Mouse (Mus musculus) olfactory bulb, adult 2 months (tissue): ENCODE measurements around the gene Otogl. TPM values are rescaled to one million over a fixed set of nuclear protein-coding genes. Genes with fewer than 3 reads are reported as not detected.

Experiments
- H3K27ac ChIP-seq: fragments of 200-500 bp; 2 replicates; pipeline ENCODE4 v1.5.1; 2012; ENCODE audit warnings: low read depth, low read length; ENCODE audit not compliant: insufficient read depth
- H3K4me1 ChIP-seq: fragments of 200-500 bp; 2 replicates; pipeline ENCODE4 v1.6.1; 2012; ENCODE audit warnings: low read length; ENCODE audit not compliant: control insufficient read depth, insufficient read depth
- H3K4me3 ChIP-seq: fragments of 200-500 bp; 2 replicates; pipeline ENCODE4 v1.5.1; 2012; ENCODE audit warnings: mild to moderate bottlenecking, low read depth, low read length, moderate library complexity; ENCODE audit not compliant: insufficient read depth
- CTCF ChIP-seq: fragments of 200-500 bp; IDR thresholded peaks from 2 replicates; pipeline ENCODE4 v1.5.1; 2012; ENCODE audit warnings: low read depth, mild to moderate bottlenecking, low read length, moderate library complexity; ENCODE audit not compliant: insufficient read depth
- POLR2A ChIP-seq: fragments of 200-500 bp; IDR thresholded peaks from 2 replicates; pipeline ENCODE4 v1.6.1; 2012; ENCODE audit warnings: mild to moderate bottlenecking, low read depth, low read length, moderate library complexity; ENCODE audit not compliant: insufficient read depth
- WGBS: fragments of 180-500 bp; shearing (Covaris S2); methylation state at CpG from one replicate; pipeline ENCODE4 v1.1.7; 2018; 5-methylcytosine and 5-hydroxymethylcytosine counted together
- polyA plus RNA-seq: library from polyadenylated mRNA; stranded (reverse); fragments of >200 nt; gene quantifications from 2 replicates; pipeline ENCODE4 v1.2.4, GENCODE M21; 2012; ENCODE audit warnings: low replicate concordance; ENCODE audit not compliant: missing spikeins, insufficient read depth, insufficient read length

Gene Otogl
- polyA plus RNA-seq, 1 experiment, result not detected

DNA sequence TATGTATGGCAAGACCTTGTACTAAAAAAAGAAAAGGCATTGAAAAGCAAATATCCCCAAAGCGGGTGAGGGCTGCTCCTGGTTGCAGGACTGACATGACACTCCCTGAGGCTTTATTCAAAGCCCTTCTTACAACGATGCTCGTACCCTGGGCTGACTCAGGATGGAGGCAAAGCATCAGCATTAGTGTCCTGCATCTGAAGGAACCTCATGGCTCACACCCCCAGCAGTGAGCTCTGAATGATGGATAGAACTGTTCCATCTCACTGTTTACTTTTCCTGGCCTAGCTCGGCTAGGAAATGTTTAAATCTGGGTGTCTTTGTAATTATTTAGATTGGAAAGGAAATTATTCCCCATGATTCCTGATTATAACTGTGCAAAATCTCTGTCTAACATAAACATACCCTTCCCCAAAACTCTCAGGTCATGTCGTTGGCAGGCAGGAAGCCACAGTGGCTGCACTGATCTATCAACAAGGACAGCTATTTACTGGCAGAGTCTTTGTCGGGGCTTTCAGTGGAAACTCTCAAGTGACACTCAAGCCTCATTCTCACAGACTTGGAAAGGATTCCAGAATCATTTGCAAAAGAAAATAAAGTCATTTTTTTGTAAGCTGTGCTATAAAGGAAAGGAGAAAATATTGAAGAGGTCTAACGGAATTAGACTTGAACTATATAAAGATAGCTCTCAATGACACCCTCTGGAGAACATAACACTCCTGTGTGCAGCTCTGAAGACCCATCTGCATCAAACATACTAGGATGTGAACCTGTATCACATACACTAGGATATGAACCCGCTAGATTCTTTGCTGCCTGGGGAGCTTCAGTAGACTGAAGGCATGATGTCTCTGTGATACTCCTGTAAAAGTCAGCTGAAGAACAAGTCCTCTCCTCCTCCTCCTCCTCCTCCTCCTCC is 17.0 kb downstream of the Otogl start:
- Histone ChIP-seq H3K4me3 (no peak overlapping the region), H3K4me1 (no peaks in the 10 kb centered on the region), H3K27ac (no peak overlapping the region)
- 59% methylated on average over 8 of the region's 8 CpGs for WGBS
- TF ChIP-seq POLR2A (no peak), CTCF (no peak)

DNA sequence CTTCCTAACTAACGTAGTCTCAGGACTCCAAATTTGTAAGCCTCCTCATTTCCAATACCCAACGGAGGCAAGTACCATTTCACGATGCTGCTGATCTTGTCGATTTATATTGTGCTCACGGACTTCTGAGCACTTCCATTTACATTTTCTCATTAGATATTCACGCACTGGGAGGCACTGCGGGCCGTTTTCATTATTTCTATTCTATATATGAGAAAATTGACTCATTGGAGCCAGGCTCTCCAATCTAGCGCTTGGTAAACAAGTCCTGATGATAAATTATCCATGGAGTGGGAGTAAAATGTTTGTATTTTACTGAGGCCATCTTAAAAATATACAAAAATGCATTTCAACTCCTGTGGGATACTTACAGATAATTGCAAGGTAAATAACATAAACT is 21.5 kb downstream of the Otogl start:
- 82% methylated on average over 9 of the region's 9 CpGs for WGBS
- H3K4me3 ChIP-seq, result no peak overlapping the region
- H3K4me1 ChIP-seq, result no peaks in the 10 kb centered on the region
- H3K27ac ChIP-seq, result no peak overlapping the region
- TF ChIP-seq CTCF (no peak), POLR2A (no peak)

DNA sequence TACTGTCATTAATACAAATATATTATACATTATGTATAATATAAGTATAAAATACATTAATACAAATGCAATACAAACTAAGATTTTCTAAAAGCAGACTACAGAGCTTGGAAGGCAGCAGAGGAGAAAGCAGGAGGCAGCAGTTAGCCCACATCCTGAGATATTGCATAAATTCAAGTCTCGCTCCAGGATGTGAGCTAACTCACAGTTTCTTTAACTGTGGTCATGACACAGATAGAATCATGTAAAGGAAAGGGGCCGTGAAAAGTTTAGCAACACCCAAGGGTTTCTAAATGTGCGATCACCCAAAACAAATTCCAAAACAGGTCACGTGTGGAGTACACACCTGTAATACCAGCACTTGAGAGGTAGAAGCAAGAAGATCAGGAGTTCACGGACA is 39.4 kb downstream of the Otogl start:
- Histone ChIP-seq H3K4me1 (no peaks in the 10 kb centered on the region), H3K27ac (no peak overlapping the region), H3K4me3 (no peak overlapping the region)
- 92% methylated on average over 5 of the region's 5 CpGs for WGBS
- TF ChIP-seq CTCF, result no peak
- no peak for TF ChIP-seq POLR2A

DNA sequence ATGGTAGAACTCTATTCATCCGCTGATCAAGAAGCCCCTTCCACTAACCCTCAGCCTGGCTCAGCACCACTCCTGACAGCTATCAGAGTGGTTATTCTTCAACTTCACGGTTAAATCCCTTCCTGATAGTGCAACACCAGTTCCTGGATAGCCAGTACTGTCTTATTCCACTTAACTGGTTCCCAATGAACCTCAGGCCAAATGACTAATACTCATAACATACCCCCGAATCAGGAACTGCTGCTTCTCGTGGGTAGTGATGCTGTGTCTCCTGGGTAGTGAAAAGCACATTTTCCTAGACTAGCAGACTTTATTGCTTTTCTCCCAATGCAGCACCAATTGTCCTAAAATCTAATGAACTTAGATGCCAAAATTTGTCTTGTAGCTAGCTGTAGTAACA is 39.8 kb downstream of the Otogl start:
- no peak overlapping the region for H3K27ac ChIP-seq
- H3K4me1 ChIP-seq, result no peaks in the 10 kb centered on the region
- no peak overlapping the region for H3K4me3 ChIP-seq
- TF ChIP-seq CTCF, result no peak
- TF ChIP-seq POLR2A, result no peak
- WGBS, result 83% methylated on average over 4 of the region's 4 CpGs

DNA sequence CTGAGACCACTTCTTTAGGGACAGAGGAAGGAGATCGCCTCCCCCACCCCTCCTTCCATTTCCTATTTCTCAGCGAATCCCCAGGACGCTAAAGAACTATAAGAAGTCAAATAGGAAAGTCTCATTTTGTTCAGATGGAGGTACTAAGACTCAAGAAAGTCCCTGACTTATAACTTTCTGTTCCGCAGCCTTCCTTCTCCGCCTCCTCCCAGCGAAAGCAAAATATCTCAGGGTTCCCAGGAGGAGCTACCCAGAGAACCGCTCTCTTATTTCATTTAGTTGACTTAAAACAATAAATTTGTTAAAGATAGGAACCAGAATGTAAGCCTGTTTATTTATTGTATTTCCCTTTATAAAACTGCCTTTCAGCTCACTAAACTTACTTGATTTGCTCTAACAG is 41.4 kb downstream of the Otogl start:
- no peak overlapping the region for H3K4me3 ChIP-seq
- TF ChIP-seq POLR2A (no peak), CTCF (no peak)
- no peak overlapping the region for H3K27ac ChIP-seq
- no peaks in the 10 kb centered on the region for H3K4me1 ChIP-seq
- WGBS, result 93% methylated on average over 7 of the region's 7 CpGs

DNA sequence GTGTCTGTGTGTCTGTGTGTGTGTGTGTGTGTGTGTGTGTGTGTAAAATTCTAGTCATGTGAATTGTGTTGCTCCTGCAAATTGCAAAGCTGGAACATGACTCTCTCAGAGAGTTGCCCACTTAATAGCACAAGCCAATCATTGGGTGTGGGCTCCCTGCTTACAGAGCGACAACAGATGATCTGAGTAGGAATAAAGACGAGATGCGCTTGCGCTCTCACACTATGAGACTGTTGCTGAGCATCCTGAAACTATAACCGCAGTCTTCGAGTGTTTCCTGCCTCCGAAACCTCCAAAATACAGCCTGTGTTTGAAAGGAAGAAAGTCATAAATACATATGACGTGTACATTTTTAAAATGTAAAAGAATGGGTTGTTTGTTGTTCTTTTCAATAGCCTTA is 43.0 kb downstream of the Otogl start:
- TF ChIP-seq POLR2A, result no peak
- TF ChIP-seq CTCF, result no peak
- no peak overlapping the region for H3K4me3 ChIP-seq
- WGBS, result 94% methylated on average over 8 of the region's 8 CpGs
- H3K27ac ChIP-seq, result no peak overlapping the region
- H3K4me1 ChIP-seq, result no peaks in the 10 kb centered on the region

DNA sequence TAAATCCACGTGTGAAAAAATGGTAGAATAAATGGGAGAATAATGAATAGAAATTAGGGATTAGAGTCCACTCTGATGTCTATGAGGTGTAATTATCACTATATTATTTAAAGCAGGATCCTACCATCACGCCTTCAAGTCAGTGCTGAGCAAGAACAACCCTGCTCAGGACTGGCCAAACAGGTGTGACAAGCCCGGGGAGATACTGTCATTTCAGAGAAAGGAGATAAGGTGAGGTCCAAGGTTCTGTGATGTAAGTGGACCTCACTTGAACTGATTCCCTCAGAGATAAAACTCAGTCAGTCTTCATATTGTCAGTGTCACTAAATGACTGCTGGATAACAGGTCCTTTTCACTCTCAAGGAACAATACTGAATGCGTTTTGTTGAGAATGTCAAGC is 44.5 kb downstream of the Otogl start:
- Histone ChIP-seq H3K4me3 (no peak overlapping the region), H3K27ac (no peak overlapping the region), H3K4me1 (no peaks in the 10 kb centered on the region)
- no peak for TF ChIP-seq CTCF
- 75% methylated on average over 4 of the region's 4 CpGs for WGBS

DNA sequence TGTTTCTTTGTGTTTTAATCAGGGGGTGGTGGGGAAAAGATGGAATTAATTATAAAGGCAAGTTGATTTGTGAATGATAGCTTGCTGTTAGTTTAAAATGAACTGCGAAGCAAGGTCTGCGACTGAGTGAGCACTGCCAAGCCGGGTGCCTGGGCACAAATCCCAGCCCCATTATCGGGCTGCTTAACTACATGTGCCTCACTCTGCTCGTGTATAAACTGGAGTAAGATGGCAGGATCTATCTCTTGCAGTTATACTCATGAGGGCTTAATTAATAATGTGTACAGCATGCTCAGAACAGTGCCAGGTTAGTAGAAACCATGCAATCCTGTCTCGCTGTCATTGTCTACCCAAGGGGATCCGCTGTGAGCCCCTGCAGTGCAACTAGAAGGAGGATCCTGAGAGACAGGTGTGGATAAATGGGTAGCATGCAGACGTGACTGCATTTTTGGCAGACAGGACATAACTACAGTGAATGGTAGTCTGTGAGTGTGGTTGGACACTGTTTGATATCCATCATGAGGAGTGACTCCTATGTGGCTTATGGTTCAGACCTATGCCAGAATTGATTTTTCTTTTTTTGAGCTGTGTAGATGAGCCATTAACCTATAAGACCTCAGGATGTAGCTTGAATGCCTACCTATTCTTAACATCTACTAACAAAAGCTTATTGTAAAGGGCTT is 51.6 kb downstream of the Otogl start:
- 48% methylated on average over 8 of the region's 8 CpGs for WGBS
- no peaks in the 10 kb centered on the region for H3K4me1 ChIP-seq
- TF ChIP-seq CTCF (no peak), POLR2A (no peak)
- no peak overlapping the region for H3K27ac ChIP-seq
- no peak overlapping the region for H3K4me3 ChIP-seq

DNA sequence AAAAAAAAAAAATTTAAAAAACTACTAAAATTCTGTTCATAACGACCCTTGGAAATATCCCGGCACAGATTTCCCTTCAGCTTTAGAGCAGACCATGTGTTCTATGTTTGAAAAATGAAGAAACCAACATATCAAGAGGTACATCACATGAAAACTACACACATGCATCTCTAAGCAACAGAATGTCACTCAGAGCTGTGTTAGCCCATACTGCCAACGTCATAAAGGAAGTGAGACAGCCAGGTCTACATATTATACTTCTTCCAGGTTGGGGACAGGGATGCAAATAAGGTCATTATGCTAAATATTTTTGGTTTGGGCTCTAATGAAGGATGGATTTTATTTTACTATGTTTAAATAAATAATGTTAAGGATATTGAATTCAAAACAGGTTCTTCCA is 52.7 kb downstream of the Otogl start:
- H3K4me3 ChIP-seq, result no peak overlapping the region
- no peak overlapping the region for H3K27ac ChIP-seq
- no peaks in the 10 kb centered on the region for H3K4me1 ChIP-seq
- WGBS, result 94% methylated on average over 3 of the region's 3 CpGs
- no peak for TF ChIP-seq POLR2A
- no peak for TF ChIP-seq CTCF
